8 mouse cellular contexts compared by ENCODE assay signal in the genomic region with DNA sequence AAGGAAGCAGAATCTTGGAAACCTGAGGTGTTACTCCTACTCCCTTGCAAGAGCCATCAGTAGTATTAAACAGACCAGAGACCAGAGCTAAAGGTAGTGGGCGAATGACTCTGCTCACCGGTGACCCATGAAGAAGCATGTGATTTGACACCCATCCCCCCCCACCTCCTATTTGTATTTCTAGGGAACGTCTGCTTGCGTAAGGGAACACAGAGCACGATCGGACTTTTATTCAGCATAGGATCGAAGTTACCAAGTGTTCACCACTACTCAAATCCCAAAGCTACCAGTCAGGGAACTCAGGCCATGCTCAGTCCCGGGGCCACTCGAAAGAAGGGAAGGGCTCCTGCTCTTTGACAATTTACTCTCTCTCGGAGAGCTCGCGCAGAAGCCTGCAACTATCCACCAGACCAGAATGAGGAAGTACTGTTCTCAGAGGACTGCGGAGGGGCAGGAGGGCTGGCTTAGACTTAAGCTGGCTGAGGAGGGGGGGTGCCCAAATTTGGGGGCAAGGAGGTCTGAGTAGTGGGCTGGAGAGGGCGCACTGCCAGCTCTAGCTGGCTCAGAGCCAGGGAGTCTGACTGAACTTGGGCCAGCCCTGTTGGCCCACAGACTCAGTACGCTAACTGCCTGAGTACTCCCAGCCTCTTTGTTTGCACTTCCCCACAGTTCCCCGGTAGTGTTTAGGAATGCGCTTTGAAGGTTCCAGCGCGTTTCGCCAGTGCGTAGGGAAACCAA. TPM values are rescaled to one million over a fixed set of nuclear protein-coding genes. Genes with fewer than 3 reads are reported as not detected.
DNase-seq lines count a peak whose midpoint lies in the region; ATAC-seq and TF ChIP-seq lines count a peak whose summit lies in the region.

No protein-coding gene starts in this region.

- peak overlapping the region; percentile 28 for H3K4me2 ChIP-seq in forebrain, postnatal 0 days (ENCODE audit: low read depth)
- peak overlapping the region; percentile 45 for H3K4me2 ChIP-seq in kidney, embryonic 16.5 days (replicated peaks; ENCODE audit: low read depth, low read length)
- H3K4me2 ChIP-seq in stomach, embryonic 15.5 days = peak overlapping the region; percentile 50

- H3K4me3 ChIP-seq in G1E (ENCODE audit: low read depth, low read length) = peak overlapping the region; percentile 48; the same call in 1 of the 2 replicates
- H3K4me3 ChIP-seq in forebrain, postnatal 0 days (ENCODE audit: low read depth, low read length) = no peak overlapping the region
- peak overlapping the region; percentile 11; the same call in 1 of the 2 replicates for H3K4me3 ChIP-seq in kidney, embryonic 16.5 days (ENCODE audit: low read length)
- H3K4me3 ChIP-seq in stomach, embryonic 15.5 days (replicated peaks) = no peak overlapping the region

- DNase-seq in cerebellum, postnatal 10 days = peak; percentile 36 to 52
- no peak for DNase-seq in cerebellum, postnatal 36 days
- no peak for DNase-seq in G1E (ENCODE audit: low spot score)
- peak; percentile 50 for DNase-seq in forebrain, postnatal 0 days
- peak; percentile 61 for DNase-seq in lung, postnatal 36 days
- DNase-seq in left cerebral cortex, adult 11 months (ENCODE audit: low spot score) = no peak

- peaks cover 52% of the 10 kb centered on the region for H3K27me3 ChIP-seq in G1E (ENCODE audit: insufficient read depth, low read length)
- H3K27me3 ChIP-seq in forebrain, postnatal 0 days (ENCODE audit: insufficient read depth, low read length) = no peaks in the 10 kb centered on the region
- peaks cover 30% of the 10 kb centered on the region for H3K27me3 ChIP-seq in kidney, embryonic 16.5 days (ENCODE audit: insufficient read depth, low read length)
- peaks cover 15% of the 10 kb centered on the region; the same call in 1 of the 2 replicates for H3K27me3 ChIP-seq in stomach, embryonic 15.5 days (replicated peaks)

- 20% methylated on average over 21 of the region's 21 CpGs for WGBS in forebrain, postnatal 0 days
- 13% methylated on average over 21 of the region's 21 CpGs for WGBS in kidney, embryonic 16.5 days
- WGBS in stomach, embryonic 15.5 days = 10% methylated on average over 21 of the region's 21 CpGs

- H3K36me3 ChIP-seq in G1E (replicated peaks) = no peaks in the 10 kb centered on the region
- no peaks in the 10 kb centered on the region for H3K36me3 ChIP-seq in forebrain, postnatal 0 days (ENCODE audit: insufficient read depth)
- H3K36me3 ChIP-seq in kidney, embryonic 16.5 days (ENCODE audit: insufficient read depth, low read length) = no peaks in the 10 kb centered on the region
- no peaks in the 10 kb centered on the region for H3K36me3 ChIP-seq in stomach, embryonic 15.5 days

- no peak overlapping the region for H3K9ac ChIP-seq in forebrain, postnatal 0 days
- H3K9ac ChIP-seq in kidney, embryonic 16.5 days (replicated peaks; ENCODE audit: low read length) = peak overlapping the region; percentile 55
- no peak overlapping the region for H3K9ac ChIP-seq in stomach, embryonic 15.5 days

- no peaks in the 10 kb centered on the region for H3K9me3 ChIP-seq in G1E (replicated peaks)
- no peaks in the 10 kb centered on the region for H3K9me3 ChIP-seq in forebrain, postnatal 0 days (ENCODE audit: low read length)
- no peaks in the 10 kb centered on the region for H3K9me3 ChIP-seq in kidney, embryonic 16.5 days (ENCODE audit: low read length)
- no peaks in the 10 kb centered on the region for H3K9me3 ChIP-seq in stomach, embryonic 15.5 days

- H3K4me1 ChIP-seq in G1E (ENCODE audit: insufficient read depth, low read depth, low read length) = peaks cover 31% of the 10 kb centered on the region
- H3K4me1 ChIP-seq in forebrain, postnatal 0 days (ENCODE audit: insufficient read depth) = no peaks in the 10 kb centered on the region; the same call in 1 of the 2 replicates
- peaks cover 24% of the 10 kb centered on the region for H3K4me1 ChIP-seq in kidney, embryonic 16.5 days (ENCODE audit: insufficient read depth, low read length)
- 0 out of 2 replicates have a peak, but pooled peaks cover 4% of the 10 kb centered on the region for H3K4me1 ChIP-seq in stomach, embryonic 15.5 days

- peak; percentile 59; the same call in 1 of the 2 replicates for ATAC-seq in G1E (ENCODE audit: extremely low read depth, insufficient number of reproducible peaks, low FRiP score, poor library complexity, severe bottlenecking)
- ATAC-seq in forebrain, postnatal 0 days = peak; percentile 58
- ATAC-seq in kidney, embryonic 16.5 days (ENCODE audit: low FRiP score, low TSS enrichment) = peak; percentile 65
- peak; percentile 77 for ATAC-seq in stomach, embryonic 15.5 days (ENCODE audit: insufficient read depth, low FRiP score, low read depth)

- no peak for TF ChIP-seq CTCF in G1E (IDR thresholded peaks at IDR 0.05; ENCODE audit: low read depth, low read length)
- no peak for TF ChIP-seq CTCF in forebrain, postnatal 0 days (IDR thresholded peaks at IDR 0.05; ENCODE audit: low read depth)

- H3K27ac ChIP-seq in forebrain, postnatal 0 days (ENCODE audit: low read depth, low read length) = no peak overlapping the region
- peak overlapping the region; percentile 84 for H3K27ac ChIP-seq in kidney, embryonic 16.5 days (ENCODE audit: low read length)
- H3K27ac ChIP-seq in stomach, embryonic 15.5 days = peak overlapping the region; percentile 82

RNA-seq across cellular contexts. Expression of a gene that starts 37.4 kb away (rescaled TPM):
- 177 TPM in 2 replicates for total RNA-seq in G1E (2014; fragmentation: Nextera tagmentation)
- 63.5 and 70.0 TPM in 2 replicates for total RNA-seq in G1E (2017)
- 80.8 and 87.5 TPM in 2 replicates for polyA plus RNA-seq in G1E (2012)
- total RNA-seq in forebrain, postnatal 0 days (2014; rRNA removed) = 32.1 and 33.5 TPM in 2 replicates
- 10.3 and 10.5 TPM in 2 replicates for polyA plus RNA-seq in forebrain, postnatal 0 days (2015; fragmentation: Nextera tagmentation; extraction: Ambion mirVana)
- polyA plus RNA-seq in kidney, embryonic 16.5 days (2015; fragmentation: Nextera tagmentation; extraction: Ambion mirVana) = 16.7 and 19.9 TPM in 2 replicates
- 13.1 and 14.0 TPM in 2 replicates for polyA plus RNA-seq in stomach, embryonic 15.5 days (2015; fragmentation: Nextera tagmentation; extraction: Ambion mirVana)

Comparison
In these comparisons a context has a peak if more than half of its experiments do, and no peak if none do; other contexts are left out.
1. DNase-seq: peak in cerebellum, postnatal 10 days (2 of 2), forebrain, postnatal 0 days (single experiment) and lung, postnatal 36 days (single experiment); none in cerebellum, postnatal 36 days (0 of 2), G1E (single experiment) and left cerebral cortex, adult 11 months (single experiment).
2. H3K4me3 ChIP-seq: peak in G1E (single experiment) and kidney, embryonic 16.5 days (single experiment); none in forebrain, postnatal 0 days (single experiment) and stomach, embryonic 15.5 days (single experiment).
3. Peak in every context shown above with its lines, with median percentiles within 50 percentile points of each other: ATAC-seq and H3K4me2 ChIP-seq.